Mouse (Mus musculus) heart, adult 18-20 months (tissue): ENCODE results near the gene Nmi. TPM values are rescaled to one million over a fixed set of nuclear protein-coding genes. Genes with fewer than 3 reads are reported as not detected.

Experiments
- DNase-seq, 2 experiments: peaks; one replicate each; pipeline ENCODE4 v3.0.0; 2021 to 2022; ENCODE audit warnings: mixed read lengths in 1 of 2
- total RNA-seq, 2 experiments: library from RNA; stranded (reverse); gene quantifications; 2 replicates each; pipeline ENCODE4 v1.2.3; 2021

Gene Nmi
- total RNA-seq, 2 experiments from 2014 or later = 7.1 to 7.9 TPM

DNA sequence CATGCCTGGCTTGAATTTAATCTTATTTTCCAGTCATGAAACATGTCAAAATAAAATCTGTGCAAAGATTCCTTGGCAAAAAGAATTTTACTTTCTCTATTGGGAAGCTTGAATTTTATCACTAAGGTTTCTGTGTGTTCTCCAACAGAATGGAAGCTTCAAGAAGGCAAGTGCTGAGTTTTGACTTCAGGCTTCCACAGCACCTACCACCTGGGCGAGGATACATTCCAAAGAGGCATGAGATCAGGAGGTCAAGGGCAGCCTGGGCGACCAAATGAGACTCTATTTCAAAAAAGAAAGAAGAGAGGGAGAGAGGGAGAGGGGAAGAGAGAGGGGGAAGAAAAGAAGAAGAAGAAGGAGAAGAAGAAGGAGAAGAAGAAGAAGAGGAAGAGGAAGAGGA is 27.5 kb downstream of the Nmi start:
- no peak for DNase-seq

DNA sequence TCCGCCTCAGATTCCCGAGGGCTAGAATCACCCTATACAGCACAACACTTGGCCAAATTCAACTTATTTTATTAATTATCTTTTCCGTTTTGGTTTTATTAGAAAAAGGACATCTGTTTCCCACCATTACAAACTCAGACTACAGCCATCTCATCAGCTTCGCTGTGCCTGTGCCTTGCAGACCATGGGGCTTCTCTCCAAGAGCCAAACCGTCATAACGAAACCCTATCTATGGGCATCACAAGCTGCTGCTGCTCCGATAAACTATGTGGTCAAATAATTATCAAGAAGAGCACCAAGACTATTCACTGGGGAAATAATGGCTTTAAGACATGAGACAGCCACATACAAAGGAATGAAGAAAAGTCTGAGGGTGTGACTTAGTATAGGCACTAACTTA is 31.5 kb downstream of the Nmi start:
- no peak for DNase-seq

DNA sequence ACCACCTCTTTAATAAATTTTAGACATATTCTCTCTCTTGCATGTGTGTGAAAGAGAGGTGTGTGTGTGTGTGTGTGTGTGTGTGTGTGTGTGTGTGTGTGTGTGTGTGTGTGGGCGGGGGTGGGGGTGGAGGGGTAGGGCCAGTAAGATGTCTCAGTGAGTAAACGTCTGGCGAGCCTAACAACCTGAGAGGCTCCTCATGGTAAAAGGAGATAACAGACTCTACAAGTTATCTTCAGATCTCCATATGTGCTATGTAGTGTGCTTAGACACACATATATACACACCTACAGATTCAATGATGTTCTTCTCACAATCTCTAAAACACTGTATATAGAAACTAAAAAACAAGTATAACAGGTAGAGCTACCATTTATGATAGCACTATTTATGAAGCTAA is 34.5 kb downstream of the Nmi start:
- no peak for DNase-seq

DNA sequence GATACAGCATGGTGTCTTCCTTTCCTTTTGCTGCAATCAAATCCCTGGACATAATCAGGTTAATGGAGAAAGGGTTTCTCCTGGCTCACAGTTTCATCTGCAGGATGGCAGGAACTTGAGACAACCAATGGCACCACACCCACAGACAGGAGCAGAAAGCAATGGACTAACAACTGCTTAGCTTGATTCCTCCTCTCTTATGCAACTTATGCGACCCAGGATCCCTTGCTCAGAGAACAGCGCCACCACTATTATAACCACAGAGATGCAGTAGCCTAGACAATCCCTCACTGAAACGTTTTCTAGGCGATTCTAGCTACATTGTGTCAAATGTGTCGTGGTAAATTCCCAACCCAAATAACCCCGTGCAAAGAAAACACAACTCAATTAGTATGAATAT is 36.3 kb downstream of the Nmi start:
- DNase-seq = no peak

DNA sequence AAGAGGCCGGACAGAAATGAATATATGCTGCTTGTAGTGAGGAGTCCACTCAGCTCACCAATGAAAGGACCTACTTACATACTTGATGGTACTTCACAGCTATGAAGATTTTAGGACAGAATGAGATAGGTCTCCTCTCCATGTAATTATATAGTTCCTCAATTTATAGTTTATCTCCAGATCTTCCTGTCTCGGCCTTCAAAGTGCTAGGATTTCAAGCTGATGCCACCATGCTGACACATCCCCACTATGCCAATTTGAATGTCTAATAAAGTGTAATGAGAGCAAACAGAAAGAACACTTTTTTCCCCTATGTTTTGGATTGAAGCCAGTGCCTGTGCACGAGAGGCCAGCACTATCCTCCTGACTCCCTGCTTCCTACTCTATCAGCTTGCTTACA is 36.7 kb downstream of the Nmi start:
- no peak for DNase-seq

DNA sequence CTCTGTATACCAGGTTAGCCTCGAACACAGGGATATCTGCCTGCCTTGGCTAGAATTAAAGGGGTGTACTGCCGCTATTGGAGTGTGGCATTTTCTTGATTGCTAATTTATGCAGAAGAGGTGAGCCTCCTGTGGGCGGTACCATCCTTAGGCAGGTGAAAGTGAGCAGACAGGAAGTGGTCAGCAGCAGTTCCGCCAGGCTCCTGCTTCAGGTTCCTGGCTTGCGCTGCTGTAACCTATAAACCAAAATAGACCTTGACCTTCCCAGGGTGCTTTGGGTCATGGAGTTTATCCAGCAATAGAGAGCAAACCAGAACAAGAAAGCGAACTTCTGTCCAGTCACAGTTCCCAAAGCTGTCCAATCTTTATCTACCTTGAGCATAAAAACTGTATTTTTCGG is 37.4 kb downstream of the Nmi start:
- no peak for DNase-seq

DNA sequence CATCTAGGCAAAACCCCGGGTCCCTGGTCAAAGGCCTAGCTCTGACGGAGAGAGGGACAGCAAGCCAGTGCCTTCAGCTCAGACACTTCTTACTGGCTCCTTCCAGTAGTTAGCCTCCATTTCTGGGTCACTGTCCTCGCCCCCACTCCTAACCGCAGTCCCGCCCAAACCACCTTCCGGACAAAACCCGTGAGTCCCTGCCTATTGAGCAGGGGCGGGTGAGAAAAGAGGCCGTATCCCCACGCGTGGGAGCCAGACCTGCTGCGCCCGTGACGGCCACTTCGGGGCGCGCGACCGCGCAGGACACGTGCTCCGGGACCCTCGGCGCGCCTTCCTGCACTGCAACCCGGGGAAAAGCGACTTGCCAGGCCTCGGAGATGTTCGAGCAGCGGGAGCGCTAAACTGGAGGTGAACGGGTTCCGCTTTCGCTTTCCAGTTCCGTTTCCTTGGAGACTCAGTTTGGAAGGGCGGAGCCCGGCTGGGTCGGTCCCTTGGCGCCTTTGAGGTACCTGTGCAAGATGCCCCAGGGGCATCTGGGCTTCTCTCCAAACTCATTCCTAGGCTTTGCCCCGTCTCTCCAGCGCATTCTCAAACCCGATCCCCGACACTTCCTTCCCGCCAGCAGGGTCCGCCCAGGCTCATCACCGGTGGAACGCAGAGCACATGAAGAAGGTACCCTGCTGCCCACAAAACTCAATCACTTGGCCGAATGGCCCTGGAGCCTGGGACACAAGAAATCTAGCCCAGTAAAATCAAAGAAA is 38.5 kb downstream of the Nmi start, which contains the start of gene Rbm43:
TSS of gene Rbm43 (minus strand) at position 590 of the 761 bp plus-strand sequence.
- DNase-seq = peak; percentile 84 to 85

DNA sequence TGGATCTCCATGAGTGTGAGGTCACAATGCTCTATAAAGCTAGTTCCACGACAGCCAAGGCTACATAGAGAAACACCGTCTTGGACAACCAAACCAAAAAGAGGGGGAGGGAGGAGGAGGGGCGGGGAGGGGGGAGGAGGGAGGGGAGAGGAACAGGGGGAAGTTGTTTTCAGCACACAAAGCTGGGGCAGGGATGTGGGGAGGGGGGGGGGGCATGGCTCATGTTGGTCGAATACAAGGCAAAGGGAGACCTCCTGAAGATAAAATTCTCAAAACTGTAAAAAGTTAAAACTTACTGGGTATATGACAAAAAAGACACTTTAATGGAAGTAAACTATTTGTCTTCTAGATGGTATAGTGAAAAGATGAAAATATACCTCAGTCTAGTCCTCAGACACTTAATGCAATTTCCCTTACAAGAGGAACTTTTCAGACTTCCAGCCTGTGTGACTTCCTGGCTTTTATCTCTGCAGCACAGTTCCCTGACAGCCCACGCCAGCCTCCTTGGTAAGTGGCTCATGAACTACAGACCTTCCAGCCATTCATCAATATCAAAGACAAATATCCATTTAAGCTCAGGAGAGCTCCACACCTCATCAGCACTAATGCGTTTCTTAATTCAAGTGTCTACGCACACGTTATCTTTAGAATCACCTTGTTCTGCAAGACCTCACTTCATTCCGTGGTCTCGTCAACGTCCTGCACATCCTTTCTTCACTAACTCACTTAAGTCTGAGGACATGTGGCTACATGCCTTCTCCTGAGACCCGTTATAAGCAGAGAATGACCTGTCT is 39.8 kb downstream of the Nmi start:
- DNase-seq = peak in 1 of 2 experiments; percentile 27

DNA sequence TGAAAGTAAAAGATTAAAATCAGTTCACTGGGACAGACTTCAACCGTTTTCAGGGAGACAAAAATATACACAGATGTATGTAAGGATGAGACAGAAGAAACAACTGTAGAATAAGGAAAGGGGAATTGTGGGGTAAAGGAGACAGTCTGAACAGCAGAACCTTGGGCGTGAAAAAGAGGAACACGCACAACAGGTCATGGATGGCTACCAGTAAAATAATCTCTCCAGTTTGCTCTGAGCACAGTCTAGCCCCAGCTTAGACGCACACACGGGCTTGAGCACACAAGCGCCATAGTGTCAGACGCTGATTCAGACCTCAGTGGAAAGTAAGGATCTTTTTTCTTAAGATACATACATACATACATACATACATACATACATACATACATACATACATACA is 42.1 kb downstream of the Nmi start:
- DNase-seq = no peak

DNA sequence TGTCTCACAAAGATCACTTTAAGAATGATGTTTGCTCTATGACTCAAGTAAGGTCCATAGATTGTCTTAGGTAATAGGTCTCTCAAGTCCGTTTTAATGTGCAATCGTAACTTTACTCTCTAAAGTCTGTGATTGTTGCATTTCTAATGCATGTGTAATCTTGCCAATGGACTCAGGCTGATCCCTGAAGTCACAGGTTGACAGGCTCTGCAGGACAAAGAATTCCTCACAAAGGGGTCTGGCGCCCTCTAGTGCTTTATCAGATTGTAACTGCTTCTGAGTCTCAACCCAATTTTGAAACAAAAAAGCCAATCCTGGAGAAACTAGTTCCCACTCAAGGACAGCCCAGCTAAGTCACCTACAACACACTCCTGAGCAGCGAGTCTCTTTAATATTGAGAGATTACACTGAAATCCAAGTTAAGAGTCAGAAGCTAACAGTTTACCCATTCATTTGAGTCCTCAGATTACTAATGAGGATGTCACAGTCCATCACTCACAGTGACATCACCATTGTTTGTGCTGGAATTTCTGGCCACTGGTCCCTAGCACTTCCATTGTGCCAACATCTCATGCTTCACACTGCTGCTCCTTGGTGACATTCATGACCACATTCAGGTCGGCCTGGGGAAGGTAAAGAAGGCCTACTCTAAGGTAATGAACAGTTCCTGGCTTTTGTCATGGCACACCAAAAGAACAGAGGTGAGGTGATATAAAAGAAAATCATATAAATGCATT is 58.2 kb downstream of the Nmi start:
- peak; percentile 69 to 84 for DNase-seq

DNA sequence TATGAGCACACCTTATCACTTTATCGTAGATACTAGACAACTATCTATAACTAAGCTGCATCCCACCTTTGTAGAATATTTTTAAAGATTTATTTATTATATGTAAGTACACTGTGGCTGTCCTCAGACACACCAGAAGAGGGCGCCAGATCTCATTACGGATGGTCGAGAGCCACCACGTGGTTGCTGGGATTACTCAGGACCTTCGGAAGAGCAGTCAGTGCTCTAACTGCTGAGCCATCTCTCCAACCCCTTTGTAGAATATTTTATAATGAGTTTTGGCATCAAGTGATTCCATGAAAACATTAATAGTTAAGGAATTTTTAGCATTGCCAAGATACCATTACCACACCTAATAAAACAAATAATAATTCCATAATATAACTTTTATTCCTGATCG is 58.8 kb downstream of the Nmi start:
- no peak for DNase-seq

DNA sequence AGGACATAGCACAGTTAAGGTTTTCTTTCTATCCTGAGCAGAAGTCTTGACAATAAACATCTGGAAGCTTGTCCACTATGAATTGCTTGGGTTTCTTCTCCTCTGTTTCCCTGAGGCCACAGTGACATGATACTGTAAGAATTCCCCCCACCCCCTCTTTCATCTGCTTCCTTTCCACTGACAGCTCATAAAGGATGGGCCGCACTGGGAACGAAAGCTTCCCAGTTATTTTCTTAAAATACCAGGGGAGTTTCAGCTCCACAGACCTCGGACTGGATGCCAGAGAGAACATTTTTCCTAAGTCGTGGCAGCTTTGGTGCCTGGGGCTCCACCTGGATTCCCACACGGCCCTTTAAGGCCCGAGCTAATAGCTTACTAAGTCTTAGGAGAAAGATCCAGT is 60.6 kb downstream of the Nmi start:
- DNase-seq = no peak

DNA sequence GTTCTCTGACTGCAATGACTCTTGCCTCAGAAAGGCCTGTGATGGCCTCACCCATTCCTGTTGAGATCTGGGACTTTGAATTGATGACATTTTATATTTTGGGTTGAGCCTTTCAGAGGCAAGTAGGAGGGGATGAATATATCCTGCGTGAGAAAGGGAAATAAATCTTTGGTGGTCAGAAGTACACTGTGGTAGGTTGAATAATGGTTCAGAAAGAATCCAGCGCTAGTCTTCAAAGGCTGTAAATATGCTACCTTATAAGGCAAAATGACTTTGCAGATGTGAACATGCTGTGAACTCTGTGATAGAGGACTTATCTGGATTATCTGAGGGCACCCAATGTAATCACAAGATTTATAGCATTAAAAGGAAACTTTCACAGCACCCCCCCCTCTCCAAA is 61.4 kb downstream of the Nmi start:
- DNase-seq = no peak

DNA sequence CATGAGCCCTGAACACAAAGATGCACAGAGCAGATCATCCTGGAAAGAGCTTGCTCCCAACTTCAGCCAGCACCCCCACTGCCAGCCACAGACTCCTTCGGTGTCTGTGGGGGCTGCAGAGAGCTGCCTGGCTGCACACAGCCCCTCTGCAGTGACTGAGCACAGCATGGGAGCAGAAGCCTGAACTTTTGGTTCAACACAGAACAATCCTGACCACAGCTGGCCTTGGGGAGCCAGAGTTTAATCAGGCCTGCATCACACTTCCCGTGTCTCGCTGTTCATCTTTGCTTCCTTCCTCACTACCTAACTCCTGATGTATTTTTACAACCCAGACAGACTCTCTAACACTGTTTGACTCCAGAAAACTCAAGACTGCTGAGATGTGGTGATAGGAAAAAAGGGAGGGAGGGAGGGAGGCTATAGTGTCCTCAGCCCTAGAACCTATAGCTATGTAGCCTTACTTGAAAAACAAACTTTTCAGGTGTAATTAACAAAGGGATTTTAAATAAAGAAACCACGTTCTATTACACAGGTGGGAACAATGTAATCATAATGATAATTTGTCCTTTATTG is 65.7 kb downstream of the Nmi start:
- no peak for DNase-seq

DNA sequence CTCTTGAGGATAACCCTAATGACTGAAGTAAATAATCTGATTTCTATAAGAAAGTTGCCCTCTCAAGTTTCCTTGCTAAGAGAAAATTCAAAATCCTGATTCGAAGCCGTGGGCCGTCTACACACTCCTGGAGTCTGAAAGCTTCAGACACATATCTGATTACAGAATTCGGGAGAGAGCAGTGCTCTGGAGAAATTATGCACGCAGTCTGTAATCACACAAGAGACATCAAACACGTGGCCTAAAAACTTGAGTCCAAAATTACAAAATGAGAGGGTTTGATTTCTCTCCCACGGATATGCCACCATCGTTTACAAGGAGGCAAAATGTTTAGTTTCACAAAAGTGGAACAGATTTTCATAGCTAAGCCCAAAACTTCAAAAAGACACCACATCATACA is 67.7 kb downstream of the Nmi start:
- DNase-seq = no peak

Other genes with a start within 250 kb of the Nmi start
- gene Rbm43, start 38.3 kb downstream of the Nmi start, total RNA-seq = 1 to 10 TPM; 4.0 to 5.2 TPM
- gene Tnfaip6, start 64.5 kb upstream of the Nmi start, total RNA-seq = under 1 TPM; 0.45 to 0.59 TPM
- 10 to 100 TPM; 20.6 to 22.0 TPM for gene Rif1, start 99.3 kb upstream of the Nmi start, total RNA-seq